Mouse (Mus musculus) stomach, postnatal 0 days (tissue): ENCODE results near the gene Shkbp1. TPM values are rescaled to one million over a fixed set of nuclear protein-coding genes. Genes with fewer than 3 reads are reported as not detected.

Source experiments
- ATAC-seq: fragments of 200-750 bp; cut with Nextera tagmentation; 2 replicates; pipeline ENCODE4 v1.8.0; 2017; ENCODE audit not compliant: low FRiP score, low TSS enrichment
- DNase-seq: peaks from one replicate; pipeline ENCODE4 v3.0.0-alpha.2; 2016; ENCODE audit warnings: low spot score
- H3K27ac ChIP-seq: fragments of 300-500 bp; sonication (generic); replicated peaks from 2 replicates; pipeline ENCODE4 v1.5.1; 2014; ENCODE audit warnings: mild to moderate bottlenecking, control low read depth
- H3K27me3 ChIP-seq: fragments of 300-500 bp; sonication (generic); 2 replicates; pipeline ENCODE4 v1.6.1; 2014; ENCODE audit warnings: low read length; ENCODE audit not compliant: control insufficient read depth, insufficient read depth
- H3K36me3 ChIP-seq: fragments of 300-500 bp; sonication (generic); 2 replicates; pipeline ENCODE4 v1.6.1; 2014; ENCODE audit warnings: low read length, mixed read lengths; ENCODE audit not compliant: control insufficient read depth, insufficient read depth
- H3K4me1 ChIP-seq: fragments of 300-500 bp; sonication (generic); replicated peaks from 2 replicates; pipeline ENCODE4 v1.6.1; 2014; ENCODE audit warnings: antibody characterized with exemption; ENCODE audit not compliant: control insufficient read depth, insufficient read depth
- H3K4me2 ChIP-seq: fragments of 300-500 bp; sonication (generic); replicated peaks from 2 replicates; pipeline ENCODE4 v1.6.1; 2014; ENCODE audit warnings: low read depth, mild to moderate bottlenecking, control low read depth, moderate library complexity
- H3K4me3 ChIP-seq: fragments of 300-500 bp; sonication (generic); 2 replicates; pipeline ENCODE4 v1.5.1; 2014; ENCODE audit warnings: low read depth, low read length, control low read depth
- H3K9ac ChIP-seq: fragments of 300-500 bp; sonication (generic); 2 replicates; pipeline ENCODE4 v1.6.1; 2014; ENCODE audit warnings: mild to moderate bottlenecking, low read length, control low read depth, mixed read lengths
- H3K9me3 ChIP-seq: fragments of 300-500 bp; sonication (generic); 2 replicates; pipeline ENCODE4 v1.6.1; 2016; ENCODE audit warnings: low read length; ENCODE audit not compliant: control insufficient read depth
- CTCF ChIP-seq: IDR thresholded peaks from 2 replicates; pipeline ENCODE4 v1.5.1; 2016; ENCODE audit warnings: antibody characterized with exemption, low read depth, mild to moderate bottlenecking, moderate library complexity
- EP300 ChIP-seq: optimal IDR thresholded peaks from 2 replicates; pipeline ENCODE3; 2016; ENCODE audit warnings: antibody characterized with exemption
- WGBS: fragments of 180-500 bp; shearing (Covaris S2); extraction: QIAGEN DNeasy Blood & Tissue Kit; methylation state at CpG from one replicate; pipeline ENCODE4 v1.1.7; 2014; 5-methylcytosine and 5-hydroxymethylcytosine counted together
- polyA plus RNA-seq: library from polyadenylated mRNA; unstranded; fragments of >200 nt; fragmentation: Nextera tagmentation; extraction: Ambion mirVana; gene quantifications from 2 replicates; pipeline ENCODE4 v1.2.1, GENCODE M21; 2015

Shkbp1 gene
- polyA plus RNA-seq, 1 experiment from 2014 or later = 26.3 TPM

- Histone ChIP-seq H3K4me3 (no peak overlapping the region), H3K4me1 (no peaks in the 10 kb centered on the region), H3K27ac (no peak overlapping the region), H3K27me3 (no peaks in the 10 kb centered on the region), H3K9me3 (no peaks in the 10 kb centered on the region), H3K9ac (no peak overlapping the region), H3K36me3 (no peaks in the 10 kb centered on the region), H3K4me2 (no peak overlapping the region)
- TF ChIP-seq CTCF = no peak
- no peak for TF ChIP-seq EP300
- ATAC-seq (no peak), DNase-seq (no peak)
- WGBS = 65% methylated on average over 1 of the region's 1 CpGs
Measured at GRCm38 (mm10) chr7:27383233-27383632, 27.4 kb upstream of the Shkbp1 start.

DNA sequence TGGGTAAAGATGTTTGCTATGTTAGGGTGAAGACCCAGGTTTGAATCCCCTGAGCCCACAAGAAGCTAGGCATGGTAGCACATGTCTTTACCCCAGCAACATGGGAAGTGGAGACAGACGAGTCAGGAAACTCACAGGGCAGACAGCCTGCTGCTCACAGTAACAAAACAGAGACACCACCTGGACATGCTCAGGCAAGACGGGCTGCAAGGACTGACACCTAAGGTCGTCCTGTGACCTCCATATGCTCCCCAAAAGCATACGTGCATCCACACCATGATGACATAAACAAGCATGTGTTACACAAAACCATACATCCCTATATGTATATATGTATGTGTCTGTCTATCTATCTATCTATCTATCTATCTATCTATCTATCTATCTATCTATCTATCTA, 25.7 kb upstream of the Shkbp1 start:
- no peaks in the 10 kb centered on the region for H3K9me3 ChIP-seq
- no peak for ATAC-seq
- H3K27ac ChIP-seq = no peak overlapping the region
- H3K4me3 ChIP-seq = no peak overlapping the region
- H3K36me3 ChIP-seq = no peaks in the 10 kb centered on the region
- DNase-seq = no peak
- H3K4me1 ChIP-seq = no peaks in the 10 kb centered on the region
- 39% methylated on average over 4 of the region's 4 CpGs for WGBS
- TF ChIP-seq CTCF (no peak), EP300 (no peak)
- no peak overlapping the region for H3K4me2 ChIP-seq
- H3K9ac ChIP-seq = no peak overlapping the region
- no peaks in the 10 kb centered on the region for H3K27me3 ChIP-seq

GRCm38 (mm10) chr7:27381009-27381408, 25.2 kb upstream of the Shkbp1 start:
- H3K9ac ChIP-seq = no peak overlapping the region
- H3K36me3 ChIP-seq = no peaks in the 10 kb centered on the region
- no peaks in the 10 kb centered on the region for H3K27me3 ChIP-seq
- no peaks in the 10 kb centered on the region for H3K9me3 ChIP-seq
- ATAC-seq (no peak), DNase-seq (no peak)
- no peak overlapping the region for H3K4me2 ChIP-seq
- WGBS = 41% methylated on average over 1 of the region's 1 CpGs
- H3K4me3 ChIP-seq = no peak overlapping the region
- no peak overlapping the region for H3K27ac ChIP-seq
- TF ChIP-seq CTCF = no peak
- H3K4me1 ChIP-seq = no peaks in the 10 kb centered on the region

DNA sequence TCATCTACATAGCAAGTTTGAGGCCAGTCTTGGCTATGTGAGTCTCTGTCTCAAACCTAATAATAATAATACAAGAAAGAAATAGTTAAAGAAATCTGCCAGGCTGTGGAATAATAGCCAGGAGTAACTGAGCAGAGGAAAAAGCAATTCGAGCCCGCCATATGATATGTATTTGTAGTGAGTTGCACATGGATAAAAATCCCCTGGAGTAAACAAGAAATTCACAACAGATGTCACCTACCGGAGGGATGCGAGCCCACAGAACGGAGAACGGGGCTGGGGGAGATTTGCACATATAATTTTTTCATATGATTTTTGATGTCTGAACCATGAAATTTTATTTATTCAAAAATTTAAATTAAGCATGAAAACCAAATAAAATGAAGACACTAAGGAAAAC, 24.0 kb upstream of the Shkbp1 start:
- TF ChIP-seq EP300 = no peak
- TF ChIP-seq CTCF = no peak
- H3K27ac ChIP-seq = no peak overlapping the region
- H3K27me3 ChIP-seq = no peaks in the 10 kb centered on the region
- H3K4me1 ChIP-seq = no peaks in the 10 kb centered on the region
- H3K36me3 ChIP-seq = no peaks in the 10 kb centered on the region
- no peak overlapping the region for H3K4me2 ChIP-seq
- no peaks in the 10 kb centered on the region for H3K9me3 ChIP-seq
- ATAC-seq = no peak
- H3K4me3 ChIP-seq = no peak overlapping the region
- DNase-seq = no peak
- 85% methylated on average over 6 of the region's 6 CpGs for WGBS
- no peak overlapping the region for H3K9ac ChIP-seq

DNA sequence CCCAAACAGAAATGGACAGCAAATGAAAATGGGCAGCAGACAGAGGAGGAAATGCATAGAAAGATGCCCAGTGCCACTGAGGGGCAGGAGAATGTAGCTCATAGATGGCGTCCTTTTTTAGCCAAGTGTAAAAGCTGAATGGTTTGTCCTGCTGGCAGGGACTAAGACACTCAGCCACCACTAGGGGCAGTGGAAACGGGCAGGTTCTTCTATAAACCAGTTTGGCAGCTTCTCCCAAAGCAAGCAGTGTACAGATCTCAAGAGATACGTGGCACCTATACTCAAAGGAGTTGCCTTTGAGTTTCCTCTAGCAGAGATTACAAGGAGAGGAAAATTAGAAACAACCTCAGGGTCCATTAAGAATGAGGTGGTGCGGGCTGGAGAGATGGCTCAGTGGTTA, 22.6 kb upstream of the Shkbp1 start:
- no peaks in the 10 kb centered on the region for H3K36me3 ChIP-seq
- H3K27ac ChIP-seq = no peak overlapping the region
- peak; percentile 81 for TF ChIP-seq CTCF
- TF ChIP-seq EP300 = no peak
- no peaks in the 10 kb centered on the region for H3K9me3 ChIP-seq
- H3K9ac ChIP-seq = no peak overlapping the region
- H3K4me1 ChIP-seq = no peaks in the 10 kb centered on the region
- ATAC-seq = peak; percentile 93
- no peaks in the 10 kb centered on the region for H3K27me3 ChIP-seq
- DNase-seq = peak; percentile 80
- 11% methylated on average over 4 of the region's 4 CpGs for WGBS
- H3K4me3 ChIP-seq = no peak overlapping the region
- no peak overlapping the region for H3K4me2 ChIP-seq

GRCm38 (mm10) chr7:27375274-27375673, 19.5 kb upstream of the Shkbp1 start:
- WGBS = under 1% methylated on average over 21 of the region's 22 CpGs

More at GRCm38 (mm10) chr7:27375274-27375673, 19.5 kb upstream of the Shkbp1 start:
- no peak overlapping the region for H3K4me2 ChIP-seq
- ATAC-seq (no peak), DNase-seq (no peak)
- no peak for TF ChIP-seq EP300
- TF ChIP-seq CTCF = no peak
- H3K36me3 ChIP-seq = no peaks in the 10 kb centered on the region
- no peak overlapping the region; the same call in 1 of the 2 replicates for H3K4me3 ChIP-seq
- H3K27ac ChIP-seq = no peak overlapping the region
- H3K9me3 ChIP-seq = no peaks in the 10 kb centered on the region
- H3K27me3 ChIP-seq = peaks cover 11% of the 10 kb centered on the region; the same call in 1 of the 2 replicates
- H3K9ac ChIP-seq = no peak overlapping the region
- H3K4me1 ChIP-seq = no peaks in the 10 kb centered on the region
